Mouse (Mus musculus): ENCODE results near the gene Ppfia4. TPM values are rescaled to one million over a fixed set of nuclear protein-coding genes. Genes with fewer than 3 reads are reported as not detected.

The Ppfia4 gene
- polyA plus RNA-seq, 1 experiment from 2014 or later, result 10.6 TPM

GRCm38 (mm10) chr1:134297265-134297664 lies 35.5 kb downstream of the Ppfia4 start:
- H3K27me3 ChIP-seq (ENCODE audit: control insufficient read depth, insufficient read depth, low read length), result peaks cover 2% of the 10 kb centered on the region; the same call in 1 of the 2 replicates
- H3K9me3 ChIP-seq (replicated peaks; ENCODE audit: control insufficient read depth, low read length), result 0 out of 2 replicates have a peak, but pooled peaks cover 3% of the 10 kb centered on the region
- WGBS, result 91% methylated on average over 8 of the region's 8 CpGs
- H3K4me1 ChIP-seq (ENCODE audit: control insufficient read depth, insufficient read depth, low read length), result peaks cover 17% of the 10 kb centered on the region
- no peak for ATAC-seq (replicated peaks; ENCODE audit: extremely low read depth, insufficient read depth, low FRiP score)
- H3K36me3 ChIP-seq (ENCODE audit: control insufficient read depth, insufficient read depth), result 0 out of 2 replicates have a peak, but pooled peaks cover 3% of the 10 kb centered on the region
- H3K4me2 ChIP-seq (ENCODE audit: low read depth, low read length), result no peak overlapping the region
- no peak overlapping the region for H3K4me3 ChIP-seq (ENCODE audit: low read length)
- H3K9ac ChIP-seq (ENCODE audit: low read length), result no peak overlapping the region
- H3K27ac ChIP-seq (ENCODE audit: low read length), result no peak overlapping the region

- 68% methylated on average over 3 of the region's 3 CpGs for WGBS
- no peak for ATAC-seq (replicated peaks; ENCODE audit: extremely low read depth, insufficient read depth, low FRiP score)
- Histone ChIP-seq H3K36me3 (ENCODE audit: control insufficient read depth, insufficient read depth) (0 out of 2 replicates have a peak, but pooled peaks cover 3% of the 10 kb centered on the region), H3K9ac (ENCODE audit: low read length) (no peak overlapping the region), H3K4me1 (ENCODE audit: control insufficient read depth, insufficient read depth, low read length) (peaks cover 10% of the 10 kb centered on the region), H3K4me2 (ENCODE audit: low read depth, low read length) (no peak overlapping the region), H3K27me3 (ENCODE audit: control insufficient read depth, insufficient read depth, low read length) (no peaks in the 10 kb centered on the region), H3K4me3 (ENCODE audit: low read length) (no peak overlapping the region), H3K9me3 (replicated peaks; ENCODE audit: control insufficient read depth, low read length) (0 out of 2 replicates have a peak, but pooled peaks cover 3% of the 10 kb centered on the region), H3K27ac (ENCODE audit: low read length) (no peak overlapping the region)
These were observed 38.8 kb downstream of the Ppfia4 start for GRCm38 (mm10) chr1:134293738-134294604.

- ATAC-seq (replicated peaks; ENCODE audit: extremely low read depth, insufficient read depth, low FRiP score), result no peak
- Histone ChIP-seq H3K4me1 (ENCODE audit: control insufficient read depth, insufficient read depth, low read length) (peaks cover 7% of the 10 kb centered on the region), H3K27ac (ENCODE audit: low read length) (no peak overlapping the region), H3K27me3 (ENCODE audit: control insufficient read depth, insufficient read depth, low read length) (no peaks in the 10 kb centered on the region), H3K4me2 (ENCODE audit: low read depth, low read length) (no peak overlapping the region), H3K36me3 (ENCODE audit: control insufficient read depth, insufficient read depth) (0 out of 2 replicates have a peak, but pooled peaks cover 3% of the 10 kb centered on the region), H3K4me3 (ENCODE audit: low read length) (no peak overlapping the region), H3K9me3 (replicated peaks; ENCODE audit: control insufficient read depth, low read length) (0 out of 2 replicates have a peak, but pooled peaks cover 3% of the 10 kb centered on the region), H3K9ac (ENCODE audit: low read length) (no peak overlapping the region)
- 79% methylated on average over 7 of the region's 7 CpGs for WGBS
These were observed 39.5 kb downstream of the Ppfia4 start for GRCm38 (mm10) chr1:134293276-134293675.

- 0 out of 2 replicates have a peak, but pooled peaks cover 3% of the 10 kb centered on the region for H3K36me3 ChIP-seq (ENCODE audit: control insufficient read depth, insufficient read depth)
- no peak overlapping the region for H3K27ac ChIP-seq (ENCODE audit: low read length)
- no peak overlapping the region for H3K9ac ChIP-seq (ENCODE audit: low read length)
- H3K27me3 ChIP-seq (ENCODE audit: control insufficient read depth, insufficient read depth, low read length), result no peaks in the 10 kb centered on the region
- 53% methylated on average over 9 of the region's 9 CpGs for WGBS
- no peak for ATAC-seq (replicated peaks; ENCODE audit: extremely low read depth, insufficient read depth, low FRiP score)
- H3K4me1 ChIP-seq (ENCODE audit: control insufficient read depth, insufficient read depth, low read length), result peaks cover 7% of the 10 kb centered on the region
- no peak overlapping the region for H3K4me3 ChIP-seq (ENCODE audit: low read length)
- H3K4me2 ChIP-seq (ENCODE audit: low read depth, low read length), result no peak overlapping the region
- H3K9me3 ChIP-seq (replicated peaks; ENCODE audit: control insufficient read depth, low read length), result 0 out of 2 replicates have a peak, but pooled peaks cover 3% of the 10 kb centered on the region
These were observed 40.1 kb downstream of the Ppfia4 start for GRCm38 (mm10) chr1:134292601-134293000.

- no peak overlapping the region for H3K4me2 ChIP-seq (ENCODE audit: low read depth, low read length)
- ATAC-seq (replicated peaks; ENCODE audit: extremely low read depth, insufficient read depth, low FRiP score), result no peak
- H3K9ac ChIP-seq (ENCODE audit: low read length), result no peak overlapping the region
- 0 out of 2 replicates have a peak, but pooled peaks cover 3% of the 10 kb centered on the region for H3K36me3 ChIP-seq (ENCODE audit: control insufficient read depth, insufficient read depth)
- H3K4me3 ChIP-seq (ENCODE audit: low read length), result no peak overlapping the region
- H3K9me3 ChIP-seq (replicated peaks; ENCODE audit: control insufficient read depth, low read length), result 0 out of 2 replicates have a peak, but pooled peaks cover 3% of the 10 kb centered on the region
- whole genome bisulfite sequencing, result 35% methylated on average over 5 of the region's 5 CpGs
- H3K27me3 ChIP-seq (ENCODE audit: control insufficient read depth, insufficient read depth, low read length), result no peaks in the 10 kb centered on the region
- H3K27ac ChIP-seq (ENCODE audit: low read length), result no peak overlapping the region
- H3K4me1 ChIP-seq (ENCODE audit: control insufficient read depth, insufficient read depth, low read length), result peaks cover 7% of the 10 kb centered on the region
These were observed 40.7 kb downstream of the Ppfia4 start for GRCm38 (mm10) chr1:134292073-134292472.

- H3K4me2 ChIP-seq (ENCODE audit: low read depth, low read length), result no peak overlapping the region
- peaks cover 7% of the 10 kb centered on the region for H3K4me1 ChIP-seq (ENCODE audit: control insufficient read depth, insufficient read depth, low read length)
- no peak for ATAC-seq (replicated peaks; ENCODE audit: extremely low read depth, insufficient read depth, low FRiP score)
- no peak overlapping the region for H3K27ac ChIP-seq (ENCODE audit: low read length)
- WGBS, result 76% methylated on average over 8 of the region's 8 CpGs
- no peak overlapping the region for H3K4me3 ChIP-seq (ENCODE audit: low read length)
- H3K27me3 ChIP-seq (ENCODE audit: control insufficient read depth, insufficient read depth, low read length), result no peaks in the 10 kb centered on the region
- H3K36me3 ChIP-seq (ENCODE audit: control insufficient read depth, insufficient read depth), result 0 out of 2 replicates have a peak, but pooled peaks cover 3% of the 10 kb centered on the region
- H3K9ac ChIP-seq (ENCODE audit: low read length), result no peak overlapping the region
- 0 out of 2 replicates have a peak, but pooled peaks cover 3% of the 10 kb centered on the region for H3K9me3 ChIP-seq (replicated peaks; ENCODE audit: control insufficient read depth, low read length)
These were observed 41.2 kb downstream of the Ppfia4 start for GRCm38 (mm10) chr1:134291555-134291954.

- WGBS, result 63% methylated on average over 5 of the region's 5 CpGs
These were observed 41.8 kb downstream of the Ppfia4 start for GRCm38 (mm10) chr1:134290909-134291308.

GRCm38 (mm10) chr1:134290300-134290699 lies 42.4 kb downstream of the Ppfia4 start:
- Histone ChIP-seq H3K4me2 (ENCODE audit: low read depth, low read length) (no peak overlapping the region), H3K9ac (ENCODE audit: low read length) (no peak overlapping the region), H3K9me3 (replicated peaks; ENCODE audit: control insufficient read depth, low read length) (no peaks in the 10 kb centered on the region), H3K4me3 (ENCODE audit: low read length) (no peak overlapping the region), H3K4me1 (ENCODE audit: control insufficient read depth, insufficient read depth, low read length) (peaks cover 7% of the 10 kb centered on the region), H3K27me3 (ENCODE audit: control insufficient read depth, insufficient read depth, low read length) (no peaks in the 10 kb centered on the region), H3K36me3 (ENCODE audit: control insufficient read depth, insufficient read depth) (no peaks in the 10 kb centered on the region), H3K27ac (ENCODE audit: low read length) (no peak overlapping the region)
- 93% methylated on average over 13 of the region's 13 CpGs for WGBS
- ATAC-seq (replicated peaks; ENCODE audit: extremely low read depth, insufficient read depth, low FRiP score), result no peak

More at GRCm38 (mm10) chr1:134290909-134291308, 41.8 kb downstream of the Ppfia4 start:
- Histone ChIP-seq H3K36me3 (ENCODE audit: control insufficient read depth, insufficient read depth) (0 out of 2 replicates have a peak, but pooled peaks cover 2% of the 10 kb centered on the region), H3K27ac (ENCODE audit: low read length) (no peak overlapping the region), H3K4me2 (ENCODE audit: low read depth, low read length) (no peak overlapping the region), H3K4me1 (ENCODE audit: control insufficient read depth, insufficient read depth, low read length) (peaks cover 7% of the 10 kb centered on the region), H3K27me3 (ENCODE audit: control insufficient read depth, insufficient read depth, low read length) (no peaks in the 10 kb centered on the region), H3K4me3 (ENCODE audit: low read length) (no peak overlapping the region), H3K9me3 (replicated peaks; ENCODE audit: control insufficient read depth, low read length) (0 out of 2 replicates have a peak, but pooled peaks cover 2% of the 10 kb centered on the region), H3K9ac (ENCODE audit: low read length) (no peak overlapping the region)
- no peak for ATAC-seq (replicated peaks; ENCODE audit: extremely low read depth, insufficient read depth, low FRiP score)

- Histone ChIP-seq H3K27me3 (ENCODE audit: control insufficient read depth, insufficient read depth, low read length) (no peaks in the 10 kb centered on the region), H3K4me3 (ENCODE audit: low read length) (no peak within 1 kb of the TSS), H3K9ac (ENCODE audit: low read length) (peak within 1 kb of the TSS; percentile 58), H3K4me1 (ENCODE audit: control insufficient read depth, insufficient read depth, low read length) (peaks cover 7% of the 10 kb centered on the region), H3K36me3 (ENCODE audit: control insufficient read depth, insufficient read depth) (no peaks in the 10 kb centered on the region), H3K4me2 (ENCODE audit: low read depth, low read length) (peak within 1 kb of the TSS; percentile 38), H3K27ac (ENCODE audit: low read length) (no peak within 1 kb of the TSS), H3K9me3 (replicated peaks; ENCODE audit: control insufficient read depth, low read length) (no peaks in the 10 kb centered on the region)
- WGBS, result 30% methylated on average over 11 of the region's 11 CpGs
- peak; percentile 46; the same call in 1 of the 2 replicates for ATAC-seq (replicated peaks; ENCODE audit: extremely low read depth, insufficient read depth, low FRiP score)
These were observed 43.1 kb downstream of the Ppfia4 start, which contains the start of gene Myog for GRCm38 (mm10) chr1:134289598-134290099. Myog (plus strand) TSS chr1:134289989.

Measured in heart, embryonic 16.5 days (tissue).